Mouse (Mus musculus) retina, adult 2 months (tissue): ENCODE data around the gene Gm42420.

Source experiments
- DNase-seq: peaks from one replicate; pipeline ENCODE4 v3.0.0-alpha.2; 2012; ENCODE audit warnings: low read depth, low spot score

The Gm42420 gene

DNA sequence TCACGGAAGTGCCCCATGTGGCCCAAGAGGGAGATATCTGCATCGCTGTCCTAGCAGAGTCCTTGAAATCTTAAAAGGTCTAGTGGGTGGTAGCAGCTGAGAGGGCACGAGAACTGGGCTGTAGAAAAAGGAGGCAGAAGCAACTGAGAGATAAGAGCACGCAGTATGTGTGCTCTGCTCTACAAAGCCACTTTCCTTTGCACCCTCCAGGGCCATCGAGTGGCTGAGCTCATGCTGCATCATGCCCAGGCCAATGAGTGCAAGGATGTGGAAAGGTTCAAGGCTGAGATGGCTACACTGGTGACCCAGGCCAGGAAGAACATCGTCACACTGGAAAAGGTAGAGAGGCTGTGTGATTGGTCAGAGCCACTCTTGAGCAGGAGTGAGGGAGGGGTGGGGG, at the start of gene Gm42420:
Gm42420 (plus strand) TSS at position 237 of the 400 bp plus-strand sequence.
- no peak for DNase-seq

DNA sequence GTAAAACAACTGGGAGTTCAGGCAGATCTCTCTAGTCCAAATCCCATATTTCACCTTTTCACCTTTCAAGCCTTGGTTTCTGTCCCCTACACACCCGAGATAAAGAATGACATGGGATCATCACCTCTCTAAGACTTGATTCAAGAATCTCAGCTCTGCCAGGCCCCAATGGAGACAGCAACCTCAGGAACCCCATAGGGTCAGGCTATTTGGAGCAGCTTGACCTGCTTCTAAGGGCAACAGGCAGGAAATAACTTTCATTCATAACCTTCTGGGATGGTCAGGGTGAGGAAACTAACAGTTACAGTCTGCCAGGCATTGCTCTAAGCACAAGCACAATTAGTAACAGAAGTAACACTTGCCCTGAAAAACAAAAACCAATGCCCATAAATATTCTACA, 48.9 kb upstream of the Gm42420 start:
- DNase-seq, result no peak

DNA sequence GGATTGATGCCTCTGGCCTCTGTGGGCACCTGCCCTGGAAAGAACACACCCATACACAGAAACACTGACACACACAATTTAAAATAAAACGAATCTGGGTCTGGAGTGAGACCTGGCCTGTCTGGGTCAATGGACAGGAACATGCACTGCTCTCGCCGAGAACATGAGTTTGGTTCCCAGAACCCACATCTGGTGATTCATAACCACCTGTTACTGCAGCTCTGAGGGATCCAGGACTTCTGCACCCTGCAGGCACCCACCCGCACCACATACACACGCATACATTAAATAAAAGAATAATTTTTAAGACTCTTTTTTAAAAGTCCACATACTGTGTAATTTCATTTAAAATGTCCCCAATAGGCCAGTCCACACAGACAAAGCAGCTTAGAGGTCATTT, 48.3 kb upstream of the Gm42420 start:
- no peak for DNase-seq

DNA sequence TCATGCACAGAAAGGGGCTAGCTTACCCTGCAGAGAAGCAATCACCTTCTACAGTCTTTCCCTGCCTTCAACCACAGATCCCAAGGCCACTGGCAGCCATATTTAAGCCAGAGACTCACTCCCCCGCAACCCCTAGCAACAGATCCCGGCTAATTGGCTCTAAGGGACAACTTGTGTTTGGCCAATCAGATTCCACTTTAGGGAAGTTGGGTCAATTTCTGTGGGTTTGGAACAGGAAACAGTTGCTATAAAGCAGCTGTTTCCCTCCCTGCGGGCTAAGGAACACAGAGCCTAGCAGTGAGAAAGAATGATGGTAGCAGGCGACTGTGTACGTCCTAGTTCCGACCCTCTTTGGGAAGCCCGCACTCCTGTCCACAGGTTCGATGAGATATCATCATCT, 47.3 kb upstream of the Gm42420 start:
- no peak for DNase-seq

DNA sequence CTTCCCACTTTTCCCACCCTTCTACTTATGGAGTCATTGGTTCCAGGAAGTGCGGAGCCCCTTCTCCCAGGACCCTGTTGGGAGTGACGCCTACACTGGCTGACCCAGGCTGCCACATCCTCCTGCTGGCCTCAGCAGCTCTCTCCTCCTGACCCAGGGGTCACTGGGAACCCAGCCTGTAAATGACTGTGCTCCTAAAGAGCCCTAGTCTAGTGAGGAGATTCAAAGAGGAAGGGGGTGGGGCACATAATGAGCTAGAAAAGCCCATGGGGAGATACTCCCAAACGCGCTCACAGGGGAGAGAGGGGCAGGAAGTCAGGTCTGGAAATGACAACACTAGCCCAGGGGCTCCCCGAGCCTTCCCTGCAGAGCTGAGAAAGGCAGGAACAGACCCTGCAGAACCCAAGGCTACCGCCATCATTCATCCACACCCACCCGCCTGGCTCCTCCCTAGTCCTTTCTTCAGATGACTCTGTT, 45.8 kb upstream of the Gm42420 start:
- no peak for DNase-seq

DNA sequence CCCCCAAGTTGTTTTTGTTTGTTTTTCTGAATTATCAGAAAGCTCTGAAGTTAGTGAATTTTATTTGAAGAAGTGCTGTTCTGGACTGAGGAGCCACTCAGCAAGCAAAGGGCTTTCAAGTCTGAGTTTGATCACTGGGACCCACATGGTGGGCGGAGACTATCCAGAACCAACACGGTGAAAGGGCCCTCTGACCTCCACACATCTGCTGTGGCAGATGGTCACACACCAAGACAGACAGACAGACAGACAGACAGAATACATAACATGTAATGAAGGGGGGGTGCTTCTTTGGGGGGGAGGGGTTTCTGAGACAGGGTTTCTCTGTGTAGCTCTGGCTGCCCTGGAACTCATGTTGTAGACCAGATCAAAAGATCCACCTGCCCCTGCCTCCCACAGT, 45.0 kb upstream of the Gm42420 start:
- DNase-seq, result no peak

DNA sequence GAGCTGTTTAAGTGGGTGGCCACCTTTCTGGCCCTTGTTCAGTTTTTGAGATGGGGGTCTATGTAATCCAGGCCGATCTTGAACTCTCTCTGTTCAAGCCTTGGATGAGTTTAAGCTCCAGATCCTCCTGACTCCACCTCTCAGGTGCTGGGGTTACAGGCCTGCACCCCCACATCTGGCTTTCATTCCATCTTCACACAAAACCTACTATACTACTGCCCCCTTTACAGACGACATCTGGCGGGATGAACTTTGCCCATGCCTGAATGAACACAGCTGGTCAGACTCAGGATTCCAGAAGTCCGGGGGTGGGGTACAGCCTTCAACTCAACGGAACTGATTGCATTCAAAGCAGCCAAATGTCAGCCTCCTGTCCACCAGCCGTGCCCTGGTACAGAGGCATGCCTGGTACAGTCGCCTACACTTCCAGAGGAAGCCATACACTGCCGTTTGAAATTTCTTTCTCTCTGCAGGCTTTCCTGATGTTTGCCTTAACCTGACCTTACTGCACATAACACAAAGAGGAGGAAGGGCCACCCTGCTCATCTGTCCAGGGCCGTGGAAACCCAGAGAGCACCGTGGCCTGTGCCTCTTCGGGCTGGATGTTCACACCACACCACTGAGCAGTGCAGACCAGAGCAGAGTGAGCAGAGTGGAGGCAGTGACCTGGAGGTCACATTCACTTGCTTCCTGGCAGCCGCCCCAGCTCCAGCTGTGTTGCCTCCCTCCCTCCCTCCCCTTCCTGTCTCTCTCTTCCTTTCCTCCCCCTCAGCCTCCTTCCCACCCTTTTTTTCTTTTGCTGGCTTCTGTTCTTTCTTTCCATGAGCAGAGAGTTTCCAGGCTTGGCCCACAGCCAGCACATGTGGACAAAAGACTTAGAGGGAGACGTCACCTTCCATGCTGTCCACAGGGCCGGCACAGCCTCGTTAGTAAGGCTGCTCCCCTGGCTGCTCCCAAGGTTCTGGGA, 42.6 kb upstream of the Gm42420 start:
- DNase-seq, result no peak

DNA sequence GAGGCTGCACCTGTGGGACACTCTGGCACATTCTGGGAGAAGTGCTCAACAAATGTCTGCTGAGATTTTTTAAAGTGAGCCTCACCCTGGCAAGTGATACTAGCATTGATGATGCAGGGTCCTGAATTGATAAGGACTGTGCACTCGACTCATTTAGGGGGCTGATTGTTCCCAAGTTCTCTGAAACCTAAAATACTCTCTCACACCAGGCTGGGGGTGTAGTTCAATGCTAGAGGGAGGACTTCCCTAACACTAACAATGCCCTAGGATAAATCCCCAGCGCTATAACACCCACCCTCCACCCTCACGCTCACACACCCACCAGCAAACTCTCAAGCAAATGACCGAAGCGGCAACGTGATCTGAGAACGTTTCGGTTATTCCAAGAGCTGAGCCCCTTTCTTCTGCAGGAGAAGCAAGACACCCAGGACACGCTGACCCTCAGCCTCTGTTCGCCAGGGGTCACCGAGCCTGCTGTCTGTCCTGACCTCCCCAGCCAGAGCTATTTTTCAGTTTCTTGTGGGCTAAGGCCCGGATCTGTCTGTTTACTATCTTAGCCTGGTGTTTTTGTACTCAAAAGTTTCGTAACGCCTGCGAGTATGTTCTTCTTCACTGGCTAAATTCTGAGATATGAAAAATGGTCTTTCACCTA, 41.7 kb upstream of the Gm42420 start:
- DNase-seq, result no peak

DNA sequence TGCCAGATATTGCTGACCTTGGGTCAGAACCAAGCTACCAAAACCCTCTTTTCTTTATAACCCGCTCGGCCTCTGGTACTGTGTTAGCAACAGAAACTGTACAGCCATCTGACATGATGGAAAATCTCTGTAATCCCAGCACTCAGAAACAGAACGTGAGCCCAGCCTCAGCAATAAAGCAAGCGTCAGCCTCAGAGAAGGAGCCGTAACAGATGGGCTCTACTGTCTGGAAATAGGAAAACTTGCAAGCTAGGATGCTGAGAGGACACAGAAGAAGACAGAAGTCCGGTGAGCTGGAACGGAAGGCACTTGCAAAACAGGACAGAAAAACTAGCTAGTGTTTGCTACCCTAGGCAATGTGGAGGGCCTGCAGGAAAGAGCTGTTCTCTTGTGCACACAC, 40.1 kb upstream of the Gm42420 start:
- no peak for DNase-seq

DNA sequence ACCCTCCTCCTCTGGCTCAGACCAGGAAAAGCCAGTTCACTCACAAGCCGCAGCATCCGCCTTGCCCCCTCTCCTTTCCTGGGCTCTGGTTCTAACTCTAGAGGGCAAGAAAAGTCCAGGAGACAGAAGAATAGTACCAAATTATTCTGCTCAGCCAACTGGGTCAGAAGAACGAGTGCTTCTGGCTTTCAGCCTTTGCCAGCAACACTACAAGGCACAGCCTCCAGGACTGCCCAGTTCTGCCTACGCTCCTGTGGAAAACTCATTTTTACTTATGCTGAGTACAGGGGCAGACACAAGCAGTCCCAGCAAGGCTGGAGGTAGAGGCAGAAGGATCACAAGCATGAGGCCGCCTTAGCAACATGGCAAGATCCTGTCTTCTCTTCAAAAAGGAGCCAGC, 37.5 kb upstream of the Gm42420 start:
- no peak for DNase-seq

DNA sequence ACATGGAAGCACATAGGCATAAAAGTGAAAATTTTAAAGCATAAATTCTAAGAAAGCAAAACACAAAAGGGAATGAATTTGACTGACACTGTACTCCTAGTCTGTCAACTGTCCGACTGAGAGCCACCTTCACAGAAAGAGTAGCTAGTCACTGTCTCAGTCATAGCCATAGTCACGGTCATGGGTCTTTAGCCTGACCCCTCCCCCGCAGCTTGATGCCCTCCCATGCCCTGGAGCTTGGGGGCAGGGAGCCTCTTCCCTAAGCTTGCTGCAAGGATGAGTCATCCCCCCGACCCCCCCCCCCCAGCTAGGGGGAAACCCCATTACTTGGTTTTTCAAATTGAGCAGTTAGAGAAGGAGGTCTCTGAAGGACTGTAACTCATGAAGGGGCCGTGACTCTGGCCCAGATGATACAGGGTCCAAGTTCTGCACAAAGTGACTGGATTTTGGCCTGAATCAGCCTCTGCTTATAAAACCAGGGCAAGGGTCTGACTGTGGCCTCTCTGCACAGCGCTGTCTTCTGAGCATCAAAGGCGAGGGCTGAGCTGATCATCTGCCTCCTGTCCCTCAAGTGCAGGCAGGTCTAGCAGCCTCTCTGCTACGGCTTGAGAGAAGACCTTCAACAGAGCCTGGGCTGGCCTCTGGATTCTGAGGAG, 33.4 kb upstream of the Gm42420 start:
- DNase-seq, result no peak

DNA sequence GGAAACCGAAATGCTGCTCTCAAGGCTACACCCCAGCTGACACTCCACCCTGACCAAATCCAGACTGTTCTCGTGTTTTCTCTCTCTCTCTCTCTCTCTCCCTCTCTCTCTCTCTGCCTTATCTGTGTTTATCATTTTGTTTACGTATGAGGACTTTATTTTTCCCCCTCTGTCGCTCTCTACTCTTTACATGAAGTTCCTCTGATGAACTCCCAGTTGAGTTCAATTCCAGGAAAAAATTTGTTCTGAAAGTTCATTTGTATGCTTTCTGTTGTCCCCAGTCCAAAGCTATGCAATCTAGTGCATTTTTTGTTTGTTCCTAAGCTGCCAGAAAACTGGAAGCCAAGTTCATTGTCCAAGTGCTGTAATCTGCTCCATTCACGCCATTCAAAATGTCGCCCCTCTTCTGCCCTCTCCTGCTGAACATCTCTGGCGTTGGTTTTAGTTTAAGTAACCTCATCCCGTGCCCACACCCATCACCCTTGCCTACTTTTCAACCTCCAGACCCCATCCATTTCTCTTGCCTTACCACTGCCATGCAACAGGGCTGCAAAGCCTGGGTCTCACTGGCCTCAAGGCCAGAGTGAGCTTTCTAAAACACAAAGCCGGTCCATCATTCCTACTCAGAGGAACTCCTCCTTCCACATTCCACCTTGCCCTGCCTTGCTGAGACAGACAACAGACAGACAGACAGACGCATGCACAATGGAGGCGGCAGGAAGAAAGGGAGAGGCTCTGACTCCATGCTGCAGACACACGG, 30.5 kb upstream of the Gm42420 start:
- no peak for DNase-seq

DNA sequence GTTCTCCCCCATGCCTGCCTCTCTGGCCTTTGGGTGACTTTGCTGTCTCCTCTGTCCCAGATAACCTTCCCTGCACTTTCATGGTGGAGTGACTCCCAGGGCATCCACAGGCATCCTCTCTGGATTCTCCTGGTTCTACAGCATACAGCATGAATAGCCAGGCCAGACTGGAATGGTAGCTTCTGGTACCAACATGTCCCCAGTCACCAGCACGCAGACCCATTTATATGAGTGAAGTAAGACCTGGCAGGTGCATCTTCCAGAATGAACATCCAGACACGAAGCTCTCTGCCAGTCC, 30.0 kb upstream of the Gm42420 start:
- no peak for DNase-seq

DNA sequence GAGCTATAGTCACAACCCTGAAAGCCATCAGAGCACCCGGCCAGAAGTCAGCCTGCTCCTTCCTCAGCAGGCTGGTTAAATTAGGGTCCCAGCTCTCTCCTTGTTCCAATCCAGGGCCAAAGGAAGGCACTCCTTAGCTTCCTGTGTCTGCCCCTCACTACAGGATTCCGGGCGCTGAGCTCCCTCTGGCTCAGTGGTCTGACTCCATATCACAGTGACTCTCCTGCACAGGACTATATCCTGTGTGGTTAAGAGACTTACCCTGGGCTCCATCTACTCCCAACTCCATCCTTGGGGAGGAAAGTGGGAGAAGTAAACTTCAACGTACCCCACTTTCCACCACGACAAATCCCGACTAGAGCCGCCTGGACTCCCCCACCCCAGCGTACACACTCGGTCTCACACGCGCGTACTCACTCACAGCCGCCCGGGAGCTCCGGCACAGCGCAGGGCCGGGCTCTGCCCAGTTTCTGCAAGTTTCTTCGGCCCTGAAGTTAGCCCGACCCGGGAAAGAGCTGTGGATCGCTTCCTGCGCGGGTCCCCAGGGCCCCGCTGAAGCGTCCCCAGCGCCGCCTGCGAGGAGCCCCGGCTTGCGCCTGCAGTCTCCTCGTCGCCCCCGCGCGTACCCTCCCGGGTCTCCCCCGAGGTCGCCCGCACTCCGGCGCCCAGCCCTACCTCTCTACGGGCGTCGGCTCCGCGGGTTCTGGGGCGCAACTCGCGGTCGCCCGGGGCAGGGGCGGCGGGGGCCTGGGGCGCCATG, 28.5 kb upstream of the Gm42420 start:
- DNase-seq, result no peak

DNA sequence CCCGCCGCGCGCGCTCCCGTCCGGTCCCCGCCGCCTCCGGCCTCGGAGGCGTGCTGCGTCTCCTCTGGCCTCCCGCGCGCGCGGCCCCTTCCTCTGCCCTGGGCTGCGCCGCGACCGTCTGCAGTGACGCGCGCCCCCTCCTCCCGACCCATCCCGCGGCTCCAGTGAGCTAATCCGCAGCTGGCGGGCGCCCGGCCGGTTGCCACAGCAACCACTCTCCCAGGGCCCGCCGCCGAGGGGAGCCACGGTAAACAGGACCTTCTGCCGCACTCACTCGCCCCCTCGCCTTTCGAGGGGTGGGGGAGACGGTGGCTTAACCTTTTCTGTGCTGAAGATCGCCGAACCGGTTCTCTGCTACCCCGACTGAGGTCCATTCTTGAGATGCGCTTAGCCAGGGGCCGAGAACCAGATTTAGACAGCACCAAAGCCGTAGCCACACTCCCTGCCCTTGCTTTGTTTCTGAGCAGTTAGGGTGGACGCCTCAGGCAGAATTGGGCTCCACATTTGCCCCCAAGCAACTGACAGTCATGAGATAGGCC, 27.8 kb upstream of the Gm42420 start, which contains the start of gene Dennd2a:
Dennd2a (minus strand) TSS at position 145 of the 539 bp plus-strand sequence.
- no peak for DNase-seq

DNA sequence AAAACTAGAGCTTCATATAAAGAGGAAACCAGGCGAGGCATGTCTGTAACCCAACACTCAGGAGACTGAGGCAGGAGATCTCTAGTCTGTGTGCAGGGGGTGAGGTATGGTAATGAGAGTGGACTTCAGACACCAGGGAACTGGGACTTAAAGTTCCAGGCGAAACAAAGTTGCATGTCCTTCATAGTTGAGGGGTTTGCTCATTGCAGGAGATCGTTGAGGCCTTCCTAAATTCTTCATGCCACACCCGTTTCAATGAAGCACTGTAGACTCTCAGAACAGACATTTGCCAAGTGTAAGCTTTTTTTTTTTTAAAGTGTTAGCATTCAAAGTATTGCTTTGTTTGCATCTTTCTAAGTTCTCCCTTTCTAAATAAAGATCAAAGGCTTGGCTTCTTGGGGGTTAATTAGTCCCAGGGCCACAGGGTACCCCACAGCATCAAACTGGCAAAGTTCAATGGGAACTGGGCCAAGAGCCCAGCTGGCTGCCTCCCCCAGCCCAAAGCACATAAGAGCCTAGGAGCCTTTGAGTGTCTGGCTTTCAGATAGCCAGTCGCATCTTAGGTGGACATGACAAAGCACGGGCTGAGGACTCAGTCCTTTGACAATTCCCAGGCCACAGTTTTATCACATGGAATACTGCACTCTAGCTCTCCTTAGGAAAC, 26.1 kb upstream of the Gm42420 start:
- no peak for DNase-seq

DNA sequence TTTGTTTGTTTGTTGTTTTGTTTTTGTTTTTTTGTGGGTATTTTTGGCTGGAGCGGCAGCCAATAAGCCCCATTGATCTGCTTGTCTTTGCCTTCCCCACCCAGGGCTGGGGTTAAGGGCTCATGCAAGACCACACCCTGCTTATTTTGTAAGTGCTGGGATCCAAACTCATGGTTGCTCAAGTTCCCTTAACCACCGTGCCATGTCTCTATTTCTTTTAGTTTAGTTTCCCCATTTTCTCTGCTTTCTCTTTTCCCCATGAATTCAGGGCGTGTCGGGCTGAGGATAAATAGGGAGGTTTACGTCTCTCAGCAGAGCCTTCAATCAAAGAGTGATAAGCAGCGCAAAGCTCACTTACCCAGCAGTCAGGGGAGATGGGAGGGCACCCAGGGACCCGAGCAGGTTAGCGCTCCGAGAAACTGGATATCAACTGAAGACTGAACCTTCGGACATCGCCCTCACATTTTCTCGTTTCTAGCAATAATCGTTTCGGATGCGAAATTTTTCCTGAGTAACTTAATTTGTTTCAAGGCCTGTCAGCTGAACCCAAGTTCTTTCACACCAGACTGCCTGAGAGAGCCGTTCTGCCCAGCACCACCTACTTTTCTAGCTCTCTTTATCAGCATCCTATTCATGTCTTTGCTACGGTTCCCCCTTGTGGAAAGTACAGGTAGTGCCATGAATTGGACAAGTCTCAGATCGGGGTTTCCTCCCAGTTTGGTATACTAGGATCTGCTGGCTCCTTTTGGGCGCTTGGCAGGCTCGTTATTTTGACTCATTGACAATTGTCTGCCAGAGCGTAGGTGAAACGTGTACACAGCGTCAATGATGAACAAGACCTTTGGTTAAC, 23.2 kb upstream of the Gm42420 start:
- peak; percentile 64 for DNase-seq

DNA sequence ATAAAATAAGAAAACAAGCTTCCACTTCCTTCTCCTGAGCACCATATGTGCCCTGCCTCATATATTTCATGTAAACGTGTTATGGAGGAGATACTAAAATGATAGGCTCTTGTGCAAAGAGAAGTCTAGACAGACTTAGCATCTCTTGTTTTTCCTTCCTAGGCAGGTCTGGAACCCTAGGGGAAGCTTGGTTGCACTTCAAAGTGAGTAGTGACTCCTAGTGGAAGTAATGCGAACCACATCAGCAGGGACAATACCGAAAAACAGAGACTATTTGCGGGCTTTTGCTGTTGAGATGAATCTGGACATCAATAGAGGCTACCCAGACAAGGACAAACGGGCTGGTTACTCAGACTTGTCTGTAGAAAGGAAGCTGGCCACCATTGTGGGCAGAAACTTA, 18.0 kb upstream of the Gm42420 start:
- DNase-seq, result no peak

DNA sequence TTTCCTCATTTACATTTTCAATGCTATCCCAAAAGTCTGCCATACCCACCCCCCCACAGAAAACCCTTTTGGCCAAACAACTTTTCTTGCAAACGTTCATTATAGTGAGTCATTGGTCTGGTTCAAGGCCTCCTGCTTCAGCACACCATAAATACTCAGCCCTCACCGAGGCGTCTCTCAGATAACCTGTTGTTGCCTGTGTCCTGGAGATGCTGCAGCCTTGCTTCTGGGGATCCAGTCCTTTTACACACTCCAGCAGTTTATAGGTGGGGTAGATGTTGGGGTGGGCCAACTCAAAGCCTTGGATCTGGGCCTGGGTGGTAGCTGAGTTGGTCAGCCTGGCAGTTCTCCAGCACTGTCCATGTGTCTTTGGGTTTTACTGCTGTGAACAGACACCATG, 15.1 kb upstream of the Gm42420 start:
- DNase-seq, result no peak
